Mouse (Mus musculus): ENCODE data around the gene Hist1h4c.

GRCm38 (mm10) chr13:23742007-23742406 is 43.8 kb upstream of the Hist1h4c start:
- no peak for TF ChIP-seq NELFE (IDR thresholded peaks at IDR 0.05; ENCODE audit: low read depth, low read length)
- TF ChIP-seq TAL1 (IDR thresholded peaks at IDR 0.05; ENCODE audit: low read length) = no peak
- no peak for TF ChIP-seq BHLHE40 (IDR thresholded peaks at IDR 0.05; ENCODE audit: borderline replicate concordance, low read depth, low read length)
- no peak for TF ChIP-seq CTCF (IDR thresholded peaks at IDR 0.05 in 2 of 3, conservative IDR thresholded peaks at IDR 0.05 in 1 of 3; ENCODE audit: control insufficient read depth in 1 of 3, insufficient read depth in 1 of 3, low read depth in 2 of 3, low read length in 3 of 3, poor library complexity in 1 of 3, severe bottlenecking in 1 of 3)
- TF ChIP-seq E2F4 (IDR thresholded peaks at IDR 0.05; ENCODE audit: borderline replicate concordance, low read depth, low read length) = no peak
- no peak for TF ChIP-seq HCFC1 (IDR thresholded peaks at IDR 0.05; ENCODE audit: low read depth, low read length)
- TF ChIP-seq USF1 (IDR thresholded peaks at IDR 0.05; ENCODE audit: low read depth, low read length) = no peak
- no peak for TF ChIP-seq POLR2A (IDR thresholded peaks at IDR 0.05; ENCODE audit: control insufficient read depth in 1 of 2, insufficient read depth in 1 of 2, low read depth in 1 of 2, low read length in 2 of 2, poor library complexity in 1 of 2)
- TF ChIP-seq EP300 (IDR thresholded peaks at IDR 0.05; ENCODE audit: low read depth in 1 of 2, low read length in 2 of 2) = no peak
- TF ChIP-seq CHD2 (IDR thresholded peaks at IDR 0.05; ENCODE audit: low read length) = no peak
- no peak for TF ChIP-seq NRF1 (IDR thresholded peaks at IDR 0.05; ENCODE audit: insufficient read depth, low read depth, low read length, poor library complexity, severe bottlenecking)
- no peak for TF ChIP-seq UBTF (IDR thresholded peaks at IDR 0.05; ENCODE audit: borderline replicate concordance, insufficient read depth, low read depth, low read length)
- no peak for TF ChIP-seq ZKSCAN1 (IDR thresholded peaks at IDR 0.05; ENCODE audit: low read depth, low read length)

All from MEL (cell line).